Mouse (Mus musculus) CH12.LX (cell line): ENCODE data around the gene Dhtkd1. TPM values are rescaled to one million over a fixed set of nuclear protein-coding genes. Genes with fewer than 3 reads are reported as not detected.

ENCODE experiments used
- DNase-seq: peaks from one replicate; pipeline ENCODE4 v3.0.0-alpha.2; 2013; ENCODE audit errors: extremely low read depth
- H3K27ac ChIP-seq: 2 replicates; pipeline ENCODE4 v1.5.1; 2012; ENCODE audit warnings: low read depth, mild to moderate bottlenecking, control low read depth, moderate library complexity; ENCODE audit not compliant: insufficient read depth
- H3K27me3 ChIP-seq: replicated peaks from 2 replicates; pipeline ENCODE3; 2012; ENCODE audit warnings: inconsistent platforms
- H3K36me3 ChIP-seq, 2 experiments: replicated peaks in 1 of 2; 2 replicates each; pipeline versions ENCODE3 to v1.6.1; 2012; ENCODE audit warnings: inconsistent platforms in 1 of 2, low read length in 1 of 2, mild to moderate bottlenecking in 1 of 2, mixed read lengths in 1 of 2, moderate library complexity in 1 of 2; ENCODE audit not compliant: control insufficient read depth in 1 of 2, insufficient read depth in 1 of 2
- H3K4me1 ChIP-seq, 2 experiments: 2 replicates each; pipeline ENCODE4 v1.6.1; 2012; ENCODE audit warnings: inconsistent platforms in 1 of 2, moderate library complexity in 1 of 2; ENCODE audit not compliant: insufficient read depth in 2 of 2, control insufficient read depth in 1 of 2
- H3K4me2 ChIP-seq: 2 replicates; pipeline ENCODE4 v1.6.1; 2012; ENCODE audit warnings: low read depth, mild to moderate bottlenecking, control low read depth; ENCODE audit not compliant: poor library complexity, insufficient read depth, severe bottlenecking
- H3K4me3 ChIP-seq, 3 experiments: fragments of 150-350 bp in 1 of 3; sonication (generic) in 1 of 3; replicated peaks in 1 of 3; 2 replicates each; pipeline versions ENCODE3 to v1.5.1; 2011 to 2012; ENCODE audit warnings: low read depth in 2 of 3, low read length in 2 of 3, mild to moderate bottlenecking in 2 of 3, moderate library complexity in 2 of 3, control low read depth in 1 of 3, improper control_type of control experiment in 1 of 3, inconsistent platforms in 1 of 3, mixed read lengths in 1 of 3; ENCODE audit not compliant: poor library complexity in 1 of 3
- H3K79me2 ChIP-seq: replicated peaks from 2 replicates; pipeline ENCODE4 v1.6.1; 2012; ENCODE audit warnings: mild to moderate bottlenecking, moderate library complexity; ENCODE audit not compliant: control insufficient read depth, poor library complexity, insufficient read depth, severe bottlenecking; ENCODE audit errors: extremely low read depth
- H3K9ac ChIP-seq: 2 replicates; pipeline ENCODE4 v1.6.1; 2012; ENCODE audit warnings: low read depth, mild to moderate bottlenecking, control low read depth, moderate library complexity; ENCODE audit not compliant: insufficient read depth
- H3K9me3 ChIP-seq: replicated peaks from 2 replicates; pipeline ENCODE3; 2012; ENCODE audit warnings: low read length, inconsistent platforms, mixed read lengths
- BHLHE40 ChIP-seq: IDR thresholded peaks from 2 replicates; pipeline ENCODE4 v1.6.1; 2011; ENCODE audit warnings: mild to moderate bottlenecking, low read depth, low read length, improper control_type of control experiment
- E2F4 ChIP-seq: IDR thresholded peaks from 2 replicates; pipeline ENCODE4 v1.6.1; 2011; ENCODE audit warnings: low read depth, low read length, improper control_type of control experiment; ENCODE audit not compliant: insufficient replicate concordance
- MAFK ChIP-seq: IDR thresholded peaks from 2 replicates; pipeline ENCODE4 v1.6.1; 2011; ENCODE audit warnings: low read length, improper control_type of control experiment; ENCODE audit not compliant: insufficient replicate concordance
- MAZ ChIP-seq: IDR thresholded peaks from 2 replicates; pipeline ENCODE4 v1.6.1; 2012; ENCODE audit warnings: low read depth, mild to moderate bottlenecking, inconsistent platforms, low read length, improper control_type of control experiment, moderate library complexity
- MEF2A ChIP-seq: IDR thresholded peaks from 2 replicates; pipeline ENCODE4 v1.6.1; 2014; ENCODE audit warnings: low read depth, mild to moderate bottlenecking, inconsistent platforms, low read length, improper control_type of control experiment, borderline replicate concordance
- PAX5 ChIP-seq: IDR thresholded peaks from 2 replicates; pipeline ENCODE4 v1.6.1; 2012; ENCODE audit warnings: low read length, inconsistent platforms, mixed read lengths
- POLR2A ChIP-seq: IDR thresholded peaks from 2 replicates; pipeline ENCODE4 v1.6.1; 2011; ENCODE audit warnings: low read depth, mild to moderate bottlenecking, improper control_type of control experiment, low read length
- POLR2AphosphoS2 ChIP-seq: IDR thresholded peaks from 2 replicates; pipeline ENCODE4 v1.6.1; 2011; ENCODE audit warnings: low read depth, low read length, improper control_type of control experiment
- RAD21 ChIP-seq: IDR thresholded peaks from 2 replicates; pipeline ENCODE4 v1.6.1; 2011; ENCODE audit warnings: low read depth, mild to moderate bottlenecking, low read length, improper control_type of control experiment, moderate library complexity
- RCOR1 ChIP-seq: conservative IDR thresholded peaks from 2 replicates; pipeline ENCODE4 v1.6.1; 2012; ENCODE audit warnings: low read depth, mild to moderate bottlenecking, inconsistent platforms, low read length, improper control_type of control experiment
- SMC3 ChIP-seq: IDR thresholded peaks from 2 replicates; pipeline ENCODE4 v1.6.1; 2011; ENCODE audit warnings: low read depth, low read length, improper control_type of control experiment
- ZC3H11A ChIP-seq: IDR thresholded peaks from 2 replicates; pipeline ENCODE4 v1.6.1; 2012; ENCODE audit warnings: low read depth, mild to moderate bottlenecking, inconsistent platforms, low read length, improper control_type of control experiment
- dilution Hi-C: fragments of 300-500 bp; cut with MboI; formaldehyde crosslinking; loops from 2 replicates; pipeline ENCODE4 v1.14.3; 2020; ENCODE audit warnings: low sequenced_read_pairs; ENCODE audit not compliant: extremely low pct_unique_long_range_greater_than_20kb, extremely low pct_ligation_motif_present
- in situ Hi-C: fragments of 300-500 bp; cut with MboI; formaldehyde crosslinking; loops from 3 replicates; pipeline ENCODE4 v1.14.3; 2019; ENCODE audit warnings: low sequenced_read_pairs, low pct_ligation_motif_present, low pct_unique_long_range_greater_than_20kb, mixed read lengths
- polyA plus RNA-seq: library from polyadenylated mRNA; unstranded; fragments of >175 nt; gene quantifications from 2 replicates; pipeline ENCODE4 v1.2.1, GENCODE M21; 2012; ENCODE audit warnings: low read depth; ENCODE audit not compliant: insufficient read length
- total RNA-seq, 2 experiments: library from RNA; depleted of rRNA; stranded (reverse); fragments of 300-350 nt in 1 of 2; fragments of >200 nt in 1 of 2; gene quantifications; 2 replicates each; pipeline ENCODE4 v1.2.3; 2012 to 2014

Dhtkd1 gene
- total and polyA plus RNA-seq, 3 experiments: 0.17 to 0.38 (median 0.35) TPM

DNA sequence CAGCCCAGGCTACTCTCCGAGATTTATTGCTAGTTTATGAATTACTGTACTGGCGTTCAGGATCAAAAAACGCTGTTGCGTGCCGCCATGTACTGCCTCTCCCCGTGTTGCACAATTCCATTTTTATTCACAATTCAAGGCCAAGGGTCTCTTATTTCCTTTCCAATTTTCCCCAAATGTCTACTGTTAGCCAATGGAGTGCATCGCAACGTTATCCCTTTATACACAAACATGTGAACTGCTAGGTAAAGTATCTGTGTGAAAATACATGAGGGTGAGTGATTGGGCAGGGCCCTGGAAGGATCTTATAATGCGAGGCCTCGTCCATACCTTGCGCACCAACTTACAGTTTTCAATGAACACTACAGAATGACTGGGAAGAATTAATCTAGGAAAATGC, 48.3 kb downstream of the Dhtkd1 start:
- Histone ChIP-seq H3K79me2 (peaks cover 23% of the 10 kb centered on the region), H3K9me3 (no peaks in the 10 kb centered on the region), H3K9ac (peak overlapping the region; percentile 97), H3K4me2 (peak overlapping the region; percentile 95), H3K27ac (no peak overlapping the region), H3K27me3 (no peaks in the 10 kb centered on the region), H3K4me3 (peak overlapping the region; percentile 70 to 93 (median 90)), H3K4me1 (peaks cover 3 to 15% of the 10 kb centered on the region in 2 experiments; a peak in 2 of 4 replicates), H3K36me3 (peaks cover 16 to 31% of the 10 kb centered on the region in 2 experiments)
- TF ChIP-seq SMC3 (no peak), MAZ (no peak)
- dilution Hi-C loops: no loop called here
- DNase-seq: peak; percentile 37
- in situ Hi-C loops: no loop called here

GRCm38 (mm10) chr2:5889412-5889811, 53.2 kb downstream of the Dhtkd1 start:
- Histone ChIP-seq H3K4me2 (no peak overlapping the region), H3K79me2 (peaks cover 23% of the 10 kb centered on the region)
- TF ChIP-seq ZC3H11A (no peak), BHLHE40 (no peak), MEF2A (no peak), POLR2A (no peak), POLR2AphosphoS2 (no peak), RAD21 (no peak), SMC3 (no peak), PAX5 (no peak)
- TF ChIP-seq, all 38 proteins: peak for 0
- Histone ChIP-seq H3K9ac (no peak overlapping the region), H3K4me3 (no peak overlapping the region), H3K36me3 (peaks cover 49 to 73% of the 10 kb centered on the region in 2 experiments), H3K9me3 (no peaks in the 10 kb centered on the region), H3K27ac (no peak overlapping the region), H3K4me1 (peaks cover 3 to 18% of the 10 kb centered on the region in 2 experiments; a peak in 2 of 4 replicates), H3K27me3 (no peaks in the 10 kb centered on the region)
- in situ Hi-C loops: no loop called here
- dilution Hi-C loops: no loop called here
- no peak for DNase-seq

DNA sequence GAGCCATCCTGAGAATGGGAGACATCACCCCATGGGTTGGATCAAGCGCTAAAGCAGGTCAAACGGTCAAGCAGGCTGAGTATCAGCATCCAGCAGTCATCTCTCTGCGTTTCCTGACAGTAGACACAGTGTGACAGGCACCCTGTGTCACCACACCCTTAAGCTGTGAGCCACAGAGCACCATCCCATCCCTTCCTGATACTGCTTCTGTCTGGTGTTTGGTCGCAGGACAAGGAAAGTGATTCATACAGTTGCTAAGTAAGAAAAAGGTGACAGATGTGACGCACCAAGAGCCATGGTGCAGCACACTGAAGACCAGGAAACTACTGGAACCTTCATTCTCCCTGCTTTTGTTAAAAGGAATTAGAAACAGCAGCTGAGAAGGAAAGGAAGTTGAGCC, 53.7 kb downstream of the Dhtkd1 start:
- Histone ChIP-seq H3K36me3 (peaks cover 51 to 77% of the 10 kb centered on the region in 2 experiments), H3K4me3 (no peak overlapping the region)
- in situ Hi-C loops: no loop called here

More for the DNA sequence above, 53.7 kb downstream of the Dhtkd1 start:
- no peaks in the 10 kb centered on the region for H3K27me3 ChIP-seq
- H3K27ac ChIP-seq: no peak overlapping the region
- dilution Hi-C loops: no loop called here
- no peak overlapping the region for H3K9ac ChIP-seq
- TF ChIP-seq MAFK (no peak), E2F4 (no peak), RCOR1 (no peak)
- H3K79me2 ChIP-seq: peaks cover 19% of the 10 kb centered on the region
- H3K9me3 ChIP-seq: no peaks in the 10 kb centered on the region
- no peak for DNase-seq
- H3K4me1 ChIP-seq: peaks cover 3 to 18% of the 10 kb centered on the region in 2 experiments; a peak in 2 of 4 replicates
- no peak overlapping the region for H3K4me2 ChIP-seq
